Mouse (Mus musculus) kidney, adult 10 weeks (tissue): ENCODE measurements around the gene Cep128. TPM values are rescaled to one million over a fixed set of nuclear protein-coding genes. Genes with fewer than 3 reads are reported as not detected.

ENCODE experiments used
- polyA plus RNA-seq: library from polyadenylated mRNA; stranded (reverse); fragments of 350-450 nt; fragmentation: Illumina TruSeq; extraction: RNeasy Lipid Tissue Mini Kit (QIAGEN cat#74804); gene quantifications from one replicate; pipeline ENCODE4 v1.2.3, GENCODE M21; 2014; ENCODE audit warnings: low read depth, low replicate concordance

The Cep128 gene
- 3.1 TPM for polyA plus RNA-seq

GRCm38 (mm10) chr12:91384281-91385017, at the start of gene Cep128, which contains the start of gene Tshr:
Gene Cep128, minus strand, starts transcription at chr12:91384409.
Gene Tshr, plus strand, starts transcription at chr12:91384563.

Other genes with a start within 250 kb of the Cep128 start
- gene Tshr, start 154 bp upstream of the Cep128 start, polyA plus RNA-seq, result 2.5 TPM
- gene Gtf2a1, start 206.1 kb upstream of the Cep128 start, polyA plus RNA-seq, result 26.2 TPM